Mouse (Mus musculus): ENCODE measurements around the gene 2900026A02Rik.

Gene 2900026A02Rik

GRCm38 (mm10) chr5:113038601-113039000 is 182.4 kb downstream of the 2900026A02Rik start:
- no peak for DNase-seq (ENCODE audit: extremely low spot score)

Measured in embryo, embryonic 9.5 days (tissue).